Mouse (Mus musculus): ENCODE measurements around the gene Actbl2. TPM values are rescaled to one million over a fixed set of nuclear protein-coding genes. Genes with fewer than 3 reads are reported as not detected.

The Actbl2 gene
- polyA plus RNA-seq (2015; fragmentation: Nextera tagmentation; extraction: Ambion mirVana), result not detected in 2 replicates

DNA sequence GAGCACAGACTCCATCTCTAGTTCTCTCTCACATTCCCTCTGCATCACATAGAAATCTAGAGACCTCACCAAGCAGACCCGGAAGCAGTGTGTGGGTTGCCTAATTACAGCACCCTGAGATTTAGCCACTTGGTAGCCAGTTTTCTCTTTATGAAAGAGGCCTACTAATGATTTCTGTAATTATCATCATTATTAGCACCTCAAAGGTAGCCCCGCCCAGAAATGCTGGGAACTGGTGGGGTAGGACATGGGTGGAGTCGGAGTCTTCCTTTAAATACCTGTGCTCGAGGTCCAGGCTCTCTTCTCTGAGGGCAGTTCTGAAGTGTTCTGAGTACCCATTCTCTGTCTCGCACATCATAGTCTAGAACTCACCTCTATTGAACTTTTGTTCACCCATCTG lies at the start of gene Actbl2:
TSS of gene Actbl2 (plus strand) at position 301 of the 400 bp plus-strand sequence.

Other genes starting within 250 kb of the Actbl2 start
- 47.6 TPM in 2 replicates for gene Gpbp1, start 235.1 kb downstream of the Actbl2 start, polyA plus RNA-seq (2015; fragmentation: Nextera tagmentation; extraction: Ambion mirVana)

Measured in skeletal muscle tissue, postnatal 0 days (tissue).